Comparison of ENCODE assay signal across 12 mouse cellular contexts in genomic region chr2:120503992-120504391, GRCm38 (mm10).
"Had no signal": no experiment of that assay in that cellular context is flagged by ENCODE, and none has a peak within 500 bp of the region (broad histone marks: within the 10 kb centered on the region; RNA-seq: fewer than 3 reads in every experiment).

No protein-coding gene starts in this region.

- DNase-seq: kidney, adult 2 months; kidney, postnatal 25 days; layer of hippocampus, adult 9-11 months; liver; lung, adult 18-20 months; lung, postnatal 14 days; lung, postnatal 4 days; right cerebral cortex, postnatal 4 days; spleen, adult 18-20 months had no signal

- ATAC-seq: intestine, postnatal 0 days; liver, embryonic 12.5 days; midbrain, embryonic 15.5 days had no signal
